Mouse (Mus musculus) testis, adult 2 months (tissue): ENCODE results near the gene Rnf220. TPM values are rescaled to one million over a fixed set of nuclear protein-coding genes. Genes with fewer than 3 reads are reported as not detected.

Experiments used
- H3K27ac ChIP-seq: fragments of 200-500 bp; 2 replicates; pipeline ENCODE4 v1.5.1; 2012; ENCODE audit warnings: low read depth, low read length; ENCODE audit not compliant: control insufficient read depth, insufficient read depth
- H3K27me3 ChIP-seq: fragments of 200-500 bp; 2 replicates; pipeline ENCODE4 v1.6.1; 2012; ENCODE audit warnings: mild to moderate bottlenecking, low read length, moderate library complexity; ENCODE audit not compliant: control insufficient read depth, insufficient read depth
- H3K36me3 ChIP-seq: fragments of 200-500 bp; 2 replicates; pipeline ENCODE4 v1.6.1; 2012; ENCODE audit warnings: mild to moderate bottlenecking, low read length; ENCODE audit not compliant: control insufficient read depth, insufficient read depth
- H3K4me1 ChIP-seq: fragments of 200-500 bp; 2 replicates; pipeline ENCODE4 v1.6.1; 2012; ENCODE audit warnings: low read length; ENCODE audit not compliant: control insufficient read depth, insufficient read depth
- H3K4me3 ChIP-seq: fragments of 200-500 bp; 2 replicates; pipeline ENCODE4 v1.5.1; 2012; ENCODE audit warnings: low read depth, mild to moderate bottlenecking, low read length, moderate library complexity, mixed read lengths; ENCODE audit not compliant: control insufficient read depth
- CTCF ChIP-seq: fragments of 200-500 bp; IDR thresholded peaks from 2 replicates; pipeline ENCODE4 v1.5.1; 2012; ENCODE audit warnings: low read depth, mild to moderate bottlenecking, inconsistent platforms, low read length, moderate library complexity; ENCODE audit not compliant: control insufficient read depth, insufficient read depth, insufficient replicate concordance
- POLR2A ChIP-seq: fragments of 200-500 bp; IDR thresholded peaks from 2 replicates; pipeline ENCODE4 v1.6.1; 2012; ENCODE audit warnings: low read depth, mild to moderate bottlenecking, inconsistent platforms, low read length, moderate library complexity; ENCODE audit not compliant: control insufficient read depth
- polyA plus RNA-seq: library from polyadenylated mRNA; depleted of rRNA; stranded (reverse); fragments of >200 nt; gene quantifications from 2 replicates; pipeline ENCODE4 v1.2.3, GENCODE M21; 2012

The Rnf220 gene
- polyA plus RNA-seq, 1 experiment: 146 TPM

- TF ChIP-seq POLR2A (no peak), CTCF (no peak)
- no peak overlapping the region for H3K4me3 ChIP-seq
- H3K27me3 ChIP-seq: no peaks in the 10 kb centered on the region
- peaks cover 3% of the 10 kb centered on the region; the same call in 1 of the 2 replicates for H3K4me1 ChIP-seq
- H3K36me3 ChIP-seq: no peaks in the 10 kb centered on the region
- no peak overlapping the region for H3K27ac ChIP-seq
Observed at GRCm38 (mm10) chr4:117389264-117390054, 107.4 kb downstream of the Rnf220 start.

- Histone ChIP-seq H3K36me3 (no peaks in the 10 kb centered on the region), H3K27me3 (no peaks in the 10 kb centered on the region), H3K4me3 (no peak overlapping the region), H3K27ac (no peak overlapping the region), H3K4me1 (no peaks in the 10 kb centered on the region)
- no peak for TF ChIP-seq CTCF
Observed at GRCm38 (mm10) chr4:117385247-117385646, 111.6 kb downstream of the Rnf220 start.

DNA sequence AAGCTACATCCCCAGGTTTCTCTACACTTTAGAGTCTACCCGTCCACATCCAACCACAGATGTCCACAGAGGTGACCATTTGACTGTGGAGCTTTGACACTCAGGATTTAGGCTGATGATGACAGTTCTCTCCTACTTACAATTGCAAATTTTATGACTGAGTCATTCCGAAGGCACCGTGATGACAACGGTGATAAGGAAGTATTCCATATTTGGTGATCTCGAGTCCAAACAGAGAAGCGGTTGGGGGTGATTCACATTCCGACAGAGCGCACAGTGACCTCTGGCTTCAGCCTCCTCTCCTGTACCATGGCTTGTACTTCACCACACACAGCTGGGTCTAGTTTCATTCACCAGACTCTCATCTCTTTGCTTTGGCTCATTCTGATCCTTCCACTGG lies 115.0 kb downstream of the Rnf220 start:
- H3K27me3 ChIP-seq: no peaks in the 10 kb centered on the region
- TF ChIP-seq CTCF: no peak
- TF ChIP-seq POLR2A: no peak
- H3K27ac ChIP-seq: no peak overlapping the region
- H3K4me3 ChIP-seq: no peak overlapping the region
- H3K36me3 ChIP-seq: no peaks in the 10 kb centered on the region
- no peaks in the 10 kb centered on the region for H3K4me1 ChIP-seq

DNA sequence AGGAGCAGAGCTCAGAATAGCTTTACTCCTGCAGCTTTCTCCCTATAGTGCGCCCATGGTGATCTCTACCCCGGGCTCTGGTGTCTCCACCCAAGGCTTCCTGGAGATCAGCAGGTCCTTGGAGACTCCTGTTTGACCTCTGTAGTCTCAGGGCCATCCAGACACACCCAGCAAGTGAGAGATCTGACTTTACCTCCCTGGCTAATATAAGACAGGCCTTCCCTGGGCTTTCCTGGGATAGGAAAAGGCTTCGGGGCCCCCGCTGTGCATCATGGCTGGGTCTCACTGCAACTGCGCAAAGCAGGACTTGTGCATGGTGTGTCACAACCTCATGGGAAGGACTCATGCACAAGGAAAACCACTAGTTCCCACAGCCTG lies 116.3 kb downstream of the Rnf220 start:
- Histone ChIP-seq H3K4me1 (no peaks in the 10 kb centered on the region), H3K27me3 (no peaks in the 10 kb centered on the region), H3K36me3 (no peaks in the 10 kb centered on the region), H3K27ac (no peak overlapping the region), H3K4me3 (no peak overlapping the region)
- no peak for TF ChIP-seq CTCF
- no peak for TF ChIP-seq POLR2A

- TF ChIP-seq POLR2A (no peak), CTCF (no peak)
- Histone ChIP-seq H3K4me3 (no peak overlapping the region), H3K36me3 (no peaks in the 10 kb centered on the region), H3K4me1 (no peaks in the 10 kb centered on the region), H3K27ac (no peak overlapping the region), H3K27me3 (no peaks in the 10 kb centered on the region)
Observed at GRCm38 (mm10) chr4:117379803-117380557, 116.9 kb downstream of the Rnf220 start.

DNA sequence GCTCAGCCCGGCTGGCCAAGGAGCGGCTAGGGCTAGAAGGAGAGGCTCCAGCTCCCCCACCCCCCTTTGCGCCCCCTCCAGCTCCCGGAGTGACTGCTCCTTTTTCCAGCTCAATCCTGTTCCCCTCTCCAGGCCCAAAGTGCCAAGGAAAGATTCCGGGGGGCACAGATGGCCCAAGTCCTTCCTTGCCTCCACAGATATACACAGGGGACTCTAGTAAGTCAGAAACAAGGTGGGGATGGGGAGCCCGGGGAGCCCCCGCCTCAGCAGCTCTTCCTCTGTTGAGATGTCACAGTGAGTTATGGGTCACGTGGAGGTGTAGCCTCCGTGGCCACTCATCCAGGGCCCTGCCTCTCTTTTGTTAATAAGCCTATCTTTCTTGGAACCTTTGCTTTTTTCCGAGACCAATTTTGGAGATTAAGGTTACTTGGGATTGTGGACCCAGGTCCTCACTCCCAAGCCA lies 122.7 kb downstream of the Rnf220 start:
- no peak for TF ChIP-seq POLR2A
- TF ChIP-seq CTCF: no peak
- Histone ChIP-seq H3K4me3 (peak overlapping the region; percentile 83), H3K27me3 (no peaks in the 10 kb centered on the region), H3K36me3 (no peaks in the 10 kb centered on the region), H3K27ac (no peak overlapping the region), H3K4me1 (no peaks in the 10 kb centered on the region; the same call in 1 of the 2 replicates)

GRCm38 (mm10) chr4:117373324-117374077 lies 123.4 kb downstream of the Rnf220 start:
- no peaks in the 10 kb centered on the region for H3K36me3 ChIP-seq
- no peaks in the 10 kb centered on the region; the same call in 1 of the 2 replicates for H3K4me1 ChIP-seq
- H3K27me3 ChIP-seq: no peaks in the 10 kb centered on the region
- no peak for TF ChIP-seq CTCF
- TF ChIP-seq POLR2A: no peak
- H3K27ac ChIP-seq: no peak overlapping the region
- H3K4me3 ChIP-seq: peak overlapping the region; percentile 83
